Mouse (Mus musculus): ENCODE measurements at regions not wholly inside any gene's neighbourhood (a gene's known extent, or its start where the extent isn't known, plus 50 kb on each side); places are given as distances from the start of the nearest gene placed in this dataset.

GRCm38 (mm10) chr14:46126541-46126940 lies 252.7 kb upstream of the Gm15217 start:
- TF ChIP-seq CTCF (IDR thresholded peaks at IDR 0.05; ENCODE audit: low read depth, low read length) (no peak), TAL1 (conservative IDR thresholded peaks at IDR 0.05; ENCODE audit: low read depth, low read length) (no peak), GATA1 (IDR thresholded peaks at IDR 0.05; ENCODE audit: borderline replicate concordance, low read length) (no peak), GATA2 (IDR thresholded peaks at IDR 0.05; ENCODE audit: borderline replicate concordance, low read depth, low read length) (no peak)

Data from G1E (cell line).